Mouse (Mus musculus) gastrocnemius, adult 2 months (tissue): ENCODE measurements at regions not wholly inside any gene's neighbourhood (a gene's known extent, or its start where the extent isn't known, plus 50 kb on each side); places are given as distances from the start of the nearest gene placed in this dataset.

Experiments used
- DNase-seq: peaks from one replicate; pipeline ENCODE4 v3.0.0; 2022
- H3K27ac ChIP-seq: fragments of 200-600 bp; 2 replicates; pipeline ENCODE4 v1.8.1; 2022; ENCODE audit warnings: mild to moderate bottlenecking
- H3K4me3 ChIP-seq: fragments of 200-600 bp; 2 replicates; pipeline ENCODE4 v1.8.1; 2022; ENCODE audit warnings: mild to moderate bottlenecking, moderate library complexity
- CTCF ChIP-seq: fragments of 200-600 bp; IDR thresholded peaks from 2 replicates; pipeline ENCODE4 v1.8.1; 2022; ENCODE audit warnings: antibody characterized with exemption, mild to moderate bottlenecking, moderate library complexity
- intact Hi-C: fragments of 180-260 bp; cut with DNase I; formaldehyde crosslinking; loops from one replicate; pipeline ENCODE4 v1.15.1; 2025

DNA sequence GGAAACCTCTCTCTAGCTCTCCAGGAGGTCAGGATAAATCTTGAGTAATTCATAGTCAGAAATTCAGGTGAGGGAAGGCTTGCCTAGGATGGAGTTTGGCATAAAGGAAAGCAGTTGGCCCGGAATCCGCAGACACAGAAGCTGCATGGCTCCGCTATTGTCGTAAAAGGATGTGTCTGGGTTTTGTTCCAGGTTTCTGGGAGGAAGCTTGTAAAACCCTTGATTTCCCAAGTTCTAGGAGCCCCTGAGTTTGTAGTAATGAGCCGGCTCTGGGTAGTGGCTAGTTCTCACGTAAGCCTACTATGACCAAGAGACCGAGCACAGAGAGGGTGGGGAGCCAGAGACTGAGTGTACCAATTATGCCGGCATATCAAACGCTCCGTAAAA lies 52.7 kb upstream of the Gm21915 start:
- Histone ChIP-seq H3K27ac (no peak overlapping the region), H3K4me3 (peak overlapping the region; percentile 27)
- intact Hi-C loops, result loop anchor here (5.0 kb wide), 1 partner anchor 135 kb away; no protein-coding TSS in a partner anchor
- DNase-seq, result no peak
- TF ChIP-seq CTCF, result no peak

GRCm38 (mm10) chr9:40617036-40617675 lies 53.3 kb upstream of the Gm21915 start:
- intact Hi-C loops, result loop anchor here (5.0 kb wide), 1 partner anchor 135 kb away; no protein-coding TSS in a partner anchor
- no peak for DNase-seq
- peak overlapping the region; percentile 27 for H3K4me3 ChIP-seq
- TF ChIP-seq CTCF, result no peak
- H3K27ac ChIP-seq, result no peak overlapping the region

- intact Hi-C loops, result loop anchor here (5.0 kb wide), 1 partner anchor 136 kb away; no protein-coding TSS in a partner anchor
- no peak; the same call in 1 of the 2 replicates for TF ChIP-seq CTCF
- H3K27ac ChIP-seq, result no peak overlapping the region
- DNase-seq, result peak; percentile 68
- peak overlapping the region; percentile 50 for H3K4me3 ChIP-seq
Measured at GRCm38 (mm10) chr9:40616426-40617035, 53.9 kb upstream of the Gm21915 start.

- intact Hi-C loops, result loop anchor here (5.0 kb wide), 1 partner anchor 136 kb away; no protein-coding TSS in a partner anchor
- Histone ChIP-seq H3K27ac (no peak overlapping the region), H3K4me3 (peak overlapping the region; percentile 50; the same call in 1 of the 2 replicates)
- no peak for TF ChIP-seq CTCF
- DNase-seq, result no peak
Measured at GRCm38 (mm10) chr9:40615891-40616290, 54.5 kb upstream of the Gm21915 start.

GRCm38 (mm10) chr9:40614071-40614470 lies 56.3 kb upstream of the Gm21915 start:
- DNase-seq, result no peak
- no peak overlapping the region for H3K4me3 ChIP-seq
- TF ChIP-seq CTCF, result no peak
- intact Hi-C loops, result no loop called here
- no peak overlapping the region for H3K27ac ChIP-seq

- intact Hi-C loops, result no loop called here
- Histone ChIP-seq H3K27ac (no peak overlapping the region), H3K4me3 (no peak overlapping the region)
- no peak for TF ChIP-seq CTCF
- DNase-seq, result no peak
Measured at GRCm38 (mm10) chr9:40613182-40613581, 57.2 kb upstream of the Gm21915 start.

- Histone ChIP-seq H3K4me3 (no peak overlapping the region), H3K27ac (no peak overlapping the region)
- intact Hi-C loops, result no loop called here
- no peak for TF ChIP-seq CTCF
- no peak for DNase-seq
Measured at GRCm38 (mm10) chr9:40612755-40613154, 57.7 kb upstream of the Gm21915 start.

DNA sequence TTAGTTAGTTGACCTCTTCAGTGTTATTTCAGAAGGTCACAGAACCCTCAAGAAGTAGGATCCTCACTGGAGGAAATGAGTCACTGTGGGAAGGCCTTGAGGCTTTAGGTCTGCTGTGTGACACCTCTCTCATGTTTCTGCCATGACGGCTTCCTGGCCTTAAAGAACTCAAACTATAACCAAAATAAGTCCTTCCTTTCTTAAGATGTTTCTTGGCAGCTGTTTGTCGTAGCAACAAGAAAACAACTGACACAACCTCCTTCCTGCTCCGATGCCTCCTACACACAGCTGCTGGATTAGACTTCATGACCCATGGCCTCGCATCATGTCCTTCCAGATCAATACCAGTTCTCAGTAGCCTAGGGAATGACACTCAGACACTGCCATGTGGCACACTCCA lies 58.1 kb upstream of the Gm21915 start:
- TF ChIP-seq CTCF, result no peak
- no peak for DNase-seq
- H3K4me3 ChIP-seq, result no peak overlapping the region
- intact Hi-C loops, result no loop called here
- no peak overlapping the region for H3K27ac ChIP-seq

GRCm38 (mm10) chr9:40611626-40612025 lies 58.8 kb upstream of the Gm21915 start:
- no peak for DNase-seq
- intact Hi-C loops, result no loop called here
- TF ChIP-seq CTCF, result no peak
- no peak overlapping the region for H3K27ac ChIP-seq
- no peak overlapping the region for H3K4me3 ChIP-seq

DNA sequence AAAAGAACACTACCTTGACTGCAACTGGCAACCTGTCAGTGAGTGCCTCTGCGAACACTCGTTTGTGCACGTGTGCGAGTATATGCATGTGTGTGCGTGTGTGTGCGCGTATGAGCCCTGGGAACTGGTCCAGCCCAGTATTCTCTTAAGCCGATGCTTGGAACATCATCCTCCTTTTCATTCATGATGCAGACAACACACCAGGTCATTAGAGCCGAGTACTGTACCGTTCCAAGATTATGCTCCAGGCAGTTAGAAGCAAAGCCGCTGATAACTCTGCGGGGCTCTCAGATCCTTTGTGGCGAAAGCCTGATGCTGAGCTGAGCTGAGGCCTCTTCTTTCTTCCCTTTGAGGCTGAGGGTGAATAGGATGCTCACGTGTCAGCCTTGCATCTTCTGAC lies 61.8 kb upstream of the Gm21915 start:
- DNase-seq, result no peak
- H3K4me3 ChIP-seq, result no peak overlapping the region
- intact Hi-C loops, result no loop called here
- no peak overlapping the region for H3K27ac ChIP-seq
- no peak for TF ChIP-seq CTCF

DNA sequence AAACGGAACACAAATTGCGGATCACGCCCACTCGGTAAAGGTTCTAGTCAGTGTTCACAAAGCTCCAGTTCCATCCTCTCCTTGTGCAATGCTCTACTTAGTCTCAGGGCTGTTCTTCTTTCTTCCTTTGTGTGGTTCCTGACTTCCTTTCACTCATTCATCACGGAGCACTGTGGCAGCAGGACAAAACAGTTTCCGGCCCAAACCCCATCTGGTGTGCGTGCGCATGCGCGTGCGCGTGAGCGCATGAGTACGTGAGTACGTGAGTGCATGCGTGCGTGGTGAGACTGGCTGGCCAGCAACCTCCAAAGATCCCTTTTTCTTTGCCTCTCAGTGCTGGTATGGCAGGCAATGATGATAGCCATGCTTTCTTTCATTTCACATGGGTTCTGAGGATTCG lies 62.5 kb upstream of the Gm21915 start:
- no peak for DNase-seq
- Histone ChIP-seq H3K4me3 (no peak overlapping the region), H3K27ac (no peak overlapping the region)
- no peak for TF ChIP-seq CTCF
- intact Hi-C loops, result no loop called here

DNA sequence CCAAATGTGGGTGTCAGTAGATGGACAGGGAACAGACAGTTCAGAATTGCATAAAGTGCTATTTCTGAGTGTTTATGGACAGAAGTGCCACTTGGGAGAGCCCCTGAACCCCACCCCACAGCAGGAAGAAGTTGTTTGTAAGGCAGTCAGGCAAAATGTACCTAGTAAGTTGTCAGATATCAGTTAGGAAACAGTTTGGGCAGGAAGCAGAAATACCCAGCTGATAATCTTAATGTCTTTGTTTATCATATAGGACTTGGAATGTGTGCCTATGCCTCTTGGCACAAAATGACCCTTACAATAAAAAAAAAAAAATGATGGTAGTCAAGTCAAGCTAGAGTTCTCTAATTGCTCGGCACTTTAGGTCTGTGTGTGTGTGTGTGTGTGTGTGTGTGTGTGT lies 66.9 kb upstream of the Gm21915 start:
- DNase-seq, result no peak
- no peak for TF ChIP-seq CTCF
- H3K27ac ChIP-seq, result no peak overlapping the region
- intact Hi-C loops, result no loop called here
- no peak overlapping the region for H3K4me3 ChIP-seq

- no peak for DNase-seq
- TF ChIP-seq CTCF, result no peak
- Histone ChIP-seq H3K4me3 (no peak overlapping the region), H3K27ac (no peak overlapping the region)
- intact Hi-C loops, result no loop called here
Measured at GRCm38 (mm10) chr9:40598431-40598831, 67.2 kb upstream of the Gramd1b start.

DNA sequence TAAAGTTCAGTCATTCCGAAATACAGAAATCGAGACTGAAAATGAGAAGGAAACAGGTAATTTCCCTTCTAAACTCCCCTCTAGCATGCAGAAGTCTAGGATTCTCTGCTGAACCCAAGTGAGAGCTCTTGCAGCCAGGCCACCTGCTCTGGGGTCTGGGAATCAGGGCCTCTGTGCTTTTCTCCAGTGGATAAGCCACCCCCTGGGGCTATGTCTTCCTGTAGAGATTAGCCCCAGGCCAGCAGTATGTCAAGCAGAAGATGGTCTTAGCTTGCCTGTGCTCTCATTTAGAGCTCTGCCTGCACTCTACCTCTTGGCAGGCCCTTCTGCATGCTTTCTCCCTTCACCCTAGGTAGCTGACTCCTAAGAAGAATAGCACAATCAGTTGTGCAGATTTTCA lies 56.2 kb upstream of the Gramd1b start:
- H3K27ac ChIP-seq, result no peak overlapping the region
- no peak for TF ChIP-seq CTCF
- no peak overlapping the region for H3K4me3 ChIP-seq
- intact Hi-C loops, result no loop called here
- DNase-seq, result no peak
